Mouse (Mus musculus) adrenal gland (tissue): Measurements from ENCODE around the gene Axl.

Experiments used
- intact Hi-C: fragments of 180-260 bp; cut with DNase I; formaldehyde crosslinking; loops from one replicate; pipeline ENCODE4 v1.15.1; 2025
- microRNA-seq, 2 experiments: library from miRNA; unstranded; fragments of <30 nt; microRNA quantifications; one replicate each; pipeline ENCODE4; 2019

Axl gene

GRCm38 (mm10) chr7:25712801-25713200 lies 75.7 kb downstream of the Axl start:
- intact Hi-C loops: no loop called here

- intact Hi-C loops: no loop called here
These were observed 76.7 kb downstream of the Axl start for GRCm38 (mm10) chr7:25711731-25712197.

DNA sequence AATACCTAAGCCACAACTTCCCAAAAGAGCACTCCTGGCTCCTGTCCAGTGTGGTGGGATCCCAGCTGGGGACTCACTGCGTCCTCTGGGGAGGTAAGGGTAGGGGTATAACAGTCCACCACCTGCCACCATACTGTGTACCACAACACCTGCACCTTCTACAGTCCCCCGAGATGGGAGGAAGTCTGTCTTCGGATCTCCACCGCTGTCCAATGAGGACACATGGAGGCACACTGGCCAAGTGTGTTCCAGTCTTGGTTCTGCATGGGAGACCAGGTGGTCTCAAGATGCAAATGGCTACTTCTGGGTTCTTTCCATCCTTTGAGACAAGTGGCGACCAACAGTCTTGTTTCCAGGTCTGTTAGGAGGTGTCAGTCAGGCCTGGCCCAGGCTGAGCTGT lies 77.3 kb downstream of the Axl start:
- intact Hi-C loops: no loop called here

GRCm38 (mm10) chr7:25710519-25711130 lies 77.9 kb downstream of the Axl start:
- intact Hi-C loops: no loop called here

DNA sequence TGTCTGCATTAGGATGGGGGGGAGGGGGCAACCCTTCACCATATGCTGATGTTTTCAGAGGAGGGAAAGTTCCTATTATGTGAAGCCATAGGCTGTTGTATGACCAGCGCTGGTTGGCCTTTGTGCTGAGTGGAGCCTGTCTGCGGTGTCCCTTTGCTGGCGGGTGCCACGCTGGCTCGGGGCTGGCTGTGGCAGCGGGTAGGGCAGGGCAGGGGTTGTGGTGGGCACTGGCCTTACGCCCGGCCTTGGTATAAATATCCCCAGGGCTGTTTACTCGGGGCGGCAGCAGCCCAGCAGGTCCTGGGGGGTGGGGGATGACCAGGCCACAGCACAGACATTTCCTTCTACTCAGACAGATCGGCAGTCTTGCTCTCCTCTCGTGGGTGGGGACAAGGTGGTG lies 78.5 kb downstream of the Axl start:
- intact Hi-C loops: no loop called here

DNA sequence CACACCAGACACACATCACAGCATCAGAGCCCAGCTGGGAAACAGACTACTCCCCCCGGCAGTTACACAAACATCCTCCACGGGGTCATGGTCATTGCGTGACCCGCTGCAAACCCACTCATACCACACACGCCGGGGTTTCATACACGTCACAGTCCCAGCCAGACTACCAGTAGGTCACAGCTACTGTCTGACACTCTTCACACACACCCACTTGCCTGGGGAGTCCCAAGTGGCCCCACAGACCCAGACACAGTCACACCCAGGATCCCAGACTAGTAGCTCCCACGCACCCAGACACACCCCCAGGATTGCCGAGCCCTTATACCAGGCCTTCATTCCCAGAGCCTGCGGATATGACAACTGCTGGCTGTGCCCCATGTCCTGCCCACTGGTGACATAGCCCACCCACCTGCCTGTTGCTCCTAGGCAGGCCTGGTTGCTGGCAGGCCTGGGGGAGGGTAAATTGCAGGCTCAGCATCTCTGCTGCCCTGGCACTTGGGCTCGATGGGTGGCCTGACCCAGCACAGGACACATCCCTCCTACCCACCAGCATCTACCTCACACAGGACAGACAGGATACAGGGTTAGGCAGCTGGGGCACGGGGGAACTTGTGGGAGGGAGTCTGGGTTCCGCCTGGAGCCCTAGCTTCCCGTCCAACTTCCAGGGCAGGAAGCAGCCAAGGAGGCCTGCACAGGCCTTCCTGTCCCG lies 80.8 kb downstream of the Axl start:
- intact Hi-C loops: no loop called here

Small RNA genes lying within 50 kb of the gene (microRNA-seq; reads per million reads assigned to microRNA genes)
- gene Gm24865: 0 reads per million in 2 experiments
